Mouse (Mus musculus) brain, embryonic 14.5 days (tissue): Measurements from ENCODE around the gene Gpd2.

Source experiments
- CTCF ChIP-seq: fragments of 200-500 bp; IDR thresholded peaks from 2 replicates; pipeline ENCODE4 v1.5.1; 2012; ENCODE audit warnings: inconsistent platforms, mild to moderate bottlenecking, moderate library complexity, borderline replicate concordance; ENCODE audit not compliant: insufficient read depth, insufficient read length; ENCODE audit errors: extremely low read depth
- POLR2A ChIP-seq: fragments of 200-500 bp; IDR thresholded peaks from 2 replicates; pipeline ENCODE4 v1.6.1; 2012; ENCODE audit warnings: mild to moderate bottlenecking, inconsistent platforms, borderline replicate concordance; ENCODE audit not compliant: poor library complexity, insufficient read depth, insufficient read length, severe bottlenecking; ENCODE audit errors: extremely low read depth

GRCm38 (mm10) chr2:57333481-57333880, 96.0 kb downstream of the Gpd2 start:
- TF ChIP-seq POLR2A (no peak), CTCF (no peak)
